Mouse (Mus musculus) MN1 (cell line): ENCODE measurements around the gene Lamtor5.
"Not testable (repeated sequence)": the region's sequence is repeated elsewhere in the genome, so short reads cannot be mapped to it uniquely, and the experiment has no call there.

Experiments used
- DNase-seq: peaks from one replicate; pipeline ENCODE4 v3.0.0-alpha.2; 2016; ENCODE audit warnings: low spot score

Lamtor5 gene

DNA sequence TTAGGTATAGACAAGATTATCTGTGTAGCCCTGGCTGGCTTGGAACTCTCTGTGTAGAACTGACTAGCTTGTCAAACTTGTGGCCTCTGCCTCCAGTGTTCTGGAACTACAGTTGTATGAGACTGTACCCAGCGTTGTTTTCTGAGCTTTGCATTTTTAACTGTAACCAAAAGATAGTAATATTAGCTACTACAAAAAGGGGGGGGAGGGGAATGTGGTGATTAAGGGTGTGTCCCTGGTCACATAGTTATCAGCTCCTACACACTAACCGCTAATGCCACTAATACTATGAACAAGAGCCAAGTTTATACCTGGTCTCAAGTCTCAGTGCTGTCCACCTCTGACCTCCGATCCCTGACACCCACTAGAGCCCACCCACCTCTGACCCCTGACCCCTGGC lies 6.2 kb upstream of the Lamtor5 start:
- DNase-seq, result no peak

- DNase-seq, result peak; percentile 66
Measured at GRCm38 (mm10) chr3:107273820-107274219, 4.8 kb upstream of the Lamtor5 start.

GRCm38 (mm10) chr3:107275351-107275750 lies 3.3 kb upstream of the Lamtor5 start:
- no peak for DNase-seq

DNA sequence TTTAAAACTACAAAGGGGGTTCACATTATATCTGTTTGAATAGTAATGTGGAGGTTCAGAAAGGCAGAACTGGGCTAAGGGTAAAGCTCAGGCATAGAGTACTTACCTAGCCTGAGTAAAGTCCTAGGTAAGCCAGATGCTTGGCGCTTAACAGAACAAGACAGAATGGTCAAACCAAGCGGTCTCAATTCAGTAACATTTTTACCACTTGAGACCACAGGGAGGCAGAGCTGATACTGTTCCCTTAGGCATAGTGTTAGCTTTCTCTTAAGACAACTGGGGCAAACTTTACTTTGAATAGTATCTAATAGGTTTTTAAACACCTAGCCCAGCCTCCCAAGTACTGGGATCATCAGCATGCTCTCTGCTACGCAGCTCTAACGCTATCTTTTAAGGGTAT lies 2.7 kb upstream of the Lamtor5 start:
- DNase-seq, result peak; percentile 14

- DNase-seq, result no peak
Measured at GRCm38 (mm10) chr3:107276626-107277025, 2.0 kb upstream of the Lamtor5 start.

DNA sequence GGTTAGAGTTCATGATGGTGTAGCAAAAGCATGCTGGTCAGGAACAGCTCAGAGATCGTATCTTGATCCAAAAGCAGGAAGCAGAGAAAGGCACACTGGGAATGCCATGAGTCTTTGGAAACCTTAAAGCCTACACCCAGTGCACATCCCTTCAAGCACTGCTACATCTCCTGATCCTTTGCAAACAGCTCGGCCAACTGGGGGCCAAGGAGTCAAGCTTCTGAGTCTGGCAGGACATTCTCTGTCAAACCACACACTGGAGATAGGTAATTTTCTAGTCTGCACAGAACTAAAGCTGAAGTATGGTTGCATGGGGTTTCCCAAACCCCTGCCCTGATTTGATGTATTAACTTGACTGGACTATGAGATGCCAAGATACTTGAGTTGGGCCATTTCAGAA lies 7.5 kb downstream of the Lamtor5 start:
- no peak for DNase-seq

DNA sequence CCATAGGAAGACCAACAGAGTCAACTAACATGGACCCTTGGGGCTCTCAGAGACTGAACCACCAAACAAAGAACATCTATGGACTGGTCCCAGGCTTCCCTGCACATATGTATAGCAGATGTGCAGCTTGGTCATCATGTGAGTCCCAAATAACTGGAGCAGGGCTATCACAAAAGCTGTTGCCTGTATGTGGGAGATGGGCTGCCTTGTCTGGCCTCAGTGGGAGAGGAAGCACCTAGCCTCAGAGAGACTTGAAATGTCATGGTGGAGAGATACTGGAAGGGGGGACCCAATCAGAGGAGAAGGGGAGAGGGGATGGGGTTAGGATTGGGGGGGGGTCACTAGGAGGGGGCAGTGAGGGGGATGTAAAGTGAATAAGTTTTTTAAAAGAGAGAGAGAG lies 8.7 kb downstream of the Lamtor5 start:
- no peak for DNase-seq

GRCm38 (mm10) chr3:107290764-107291381 lies 12.2 kb downstream of the Lamtor5 start, which contains the start of gene Slc16a4:
Gene Slc16a4 (plus strand): TSS chr3:107291230.
- no peak for DNase-seq

GRCm38 (mm10) chr3:107295672-107296360 lies 17.2 kb downstream of the Lamtor5 start:
- DNase-seq, result no peak

DNA sequence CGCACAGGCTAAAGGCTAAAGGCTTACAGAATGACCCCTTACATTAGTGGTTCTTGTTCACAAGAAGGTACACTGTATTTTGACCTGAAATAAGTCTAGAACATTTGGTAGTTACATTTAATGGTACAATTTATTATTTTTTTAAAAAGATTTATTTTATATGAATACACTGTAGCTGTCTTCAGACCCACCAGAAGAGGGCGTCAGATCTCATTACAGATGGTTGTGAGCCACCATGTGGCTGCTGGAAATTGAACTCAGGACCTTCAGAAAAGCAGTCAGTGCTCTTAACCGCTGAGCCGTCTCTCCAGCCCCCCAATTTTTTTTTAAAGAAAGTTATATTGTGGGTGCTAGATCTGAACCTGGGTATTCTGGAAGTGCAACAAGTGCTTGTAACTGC lies 18.3 kb downstream of the Lamtor5 start:
- DNase-seq, result not testable (repeated sequence)

DNA sequence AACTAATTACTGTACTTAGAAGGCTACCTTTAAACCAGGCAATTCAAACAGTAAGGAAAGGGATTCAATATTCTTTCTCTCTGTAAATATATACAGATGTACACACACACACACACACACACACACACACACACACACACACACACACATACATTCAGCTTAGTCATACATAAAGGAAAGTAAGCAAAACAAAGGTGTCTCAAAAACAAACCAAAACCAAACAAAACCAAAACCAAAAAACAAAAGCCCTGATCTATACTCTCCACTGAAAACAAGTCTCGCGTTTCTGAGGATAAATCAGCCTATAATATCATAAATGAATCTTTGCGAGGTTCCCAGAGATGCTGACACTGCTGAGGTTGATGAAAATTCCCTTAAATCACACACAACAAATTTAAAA lies 38.7 kb downstream of the Lamtor5 start:
- no peak for DNase-seq

DNA sequence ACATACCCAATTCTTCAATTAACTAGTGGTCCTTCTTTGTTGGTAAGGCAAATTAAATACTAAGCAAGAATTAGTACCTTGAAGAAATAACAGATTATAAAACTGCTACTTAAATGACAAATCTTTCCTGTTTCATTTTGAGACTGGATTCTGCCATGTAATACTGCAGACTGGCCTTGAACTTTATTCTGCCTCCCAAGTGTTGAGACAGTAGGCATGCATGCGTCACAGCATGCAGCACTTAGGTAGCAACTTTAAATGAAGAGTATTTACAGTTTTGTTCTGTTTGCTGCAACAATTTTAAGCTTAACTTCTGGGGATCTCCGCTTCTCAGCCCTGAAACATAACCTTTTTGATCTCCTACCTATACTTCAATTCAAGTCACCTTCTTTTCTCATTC lies 42.5 kb downstream of the Lamtor5 start:
- no peak for DNase-seq

DNA sequence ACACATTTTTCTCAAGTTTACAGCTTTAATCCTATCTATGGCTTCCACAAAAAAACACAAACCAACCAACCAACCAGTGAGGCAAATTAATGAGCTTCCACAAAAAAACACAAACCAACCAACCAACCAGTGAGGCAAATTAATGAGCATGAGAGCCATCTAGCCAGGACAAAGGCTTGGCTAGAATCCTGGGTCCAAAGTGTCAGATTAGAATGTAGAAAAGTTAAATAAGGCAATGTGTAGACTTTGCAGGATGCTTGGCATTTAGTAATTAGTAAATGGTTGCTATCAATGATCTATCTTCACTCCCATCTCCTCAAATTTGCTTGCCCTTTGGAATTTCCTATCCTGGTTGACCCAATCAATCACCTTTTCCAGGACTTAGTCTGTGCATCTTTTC lies 43.1 kb downstream of the Lamtor5 start:
- no peak for DNase-seq

DNA sequence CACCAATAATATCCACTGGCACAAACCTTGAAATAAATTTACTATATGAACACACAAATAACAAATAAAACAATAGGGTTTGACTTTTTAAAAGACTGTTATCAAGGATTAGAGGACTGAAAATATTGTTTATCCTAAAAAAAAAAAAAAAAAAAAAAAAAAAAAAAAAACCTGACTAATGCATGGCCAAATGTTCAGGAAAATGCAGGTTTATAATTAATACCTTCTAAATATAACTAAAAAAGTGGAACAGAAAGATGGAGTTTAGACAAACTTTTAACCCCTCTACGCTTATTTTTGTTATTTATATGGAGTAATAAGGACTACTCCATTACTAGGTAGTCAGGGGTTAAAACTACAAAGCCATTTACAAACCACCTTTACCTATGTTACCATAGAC lies 47.8 kb downstream of the Lamtor5 start:
- no peak for DNase-seq

GRCm38 (mm10) chr3:107330503-107331424 lies 52.1 kb downstream of the Lamtor5 start:
- no peak for DNase-seq

GRCm38 (mm10) chr3:107331746-107332126 lies 53.1 kb downstream of the Lamtor5 start:
- DNase-seq, result peak; percentile 11

DNA sequence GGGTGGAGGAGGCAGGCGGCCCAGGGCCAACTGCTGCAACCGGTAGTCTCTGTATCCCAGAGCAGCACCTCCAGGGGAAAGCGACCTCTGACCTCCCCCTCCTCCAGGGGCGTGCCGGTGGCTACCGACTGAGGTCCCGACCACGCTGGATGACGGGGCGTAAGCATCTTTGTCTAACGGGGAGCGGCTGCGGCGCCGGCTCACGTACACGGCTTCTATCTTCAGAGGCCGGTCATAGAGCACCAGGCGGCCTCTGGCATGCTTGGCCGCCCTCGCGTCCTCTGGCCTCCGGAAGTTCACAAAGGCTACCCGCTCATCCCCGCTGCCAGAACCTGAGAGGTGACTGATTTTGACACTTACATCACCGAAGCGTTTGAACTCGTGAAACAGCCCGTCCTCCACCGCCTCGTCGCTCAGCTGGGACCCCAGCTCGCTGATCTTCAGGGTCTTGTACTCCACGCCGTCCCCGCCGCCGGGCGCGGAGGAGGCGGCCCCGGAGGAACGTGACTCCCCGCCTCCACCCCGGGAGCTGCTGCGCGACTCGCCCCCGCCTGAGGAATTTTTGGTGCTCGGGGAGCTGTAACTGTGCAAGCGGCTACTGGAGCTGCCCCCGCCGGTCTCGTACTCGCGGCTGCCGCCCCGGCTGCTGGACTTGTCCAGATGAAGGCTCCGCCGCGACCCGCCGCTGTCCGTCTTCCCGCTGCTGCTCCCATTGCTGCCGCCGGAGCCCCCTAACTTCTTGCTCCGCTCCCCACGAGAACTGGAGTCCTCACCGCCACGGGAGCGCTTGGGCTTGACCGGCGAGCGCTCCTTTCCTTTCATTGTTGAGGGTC lies 53.7 kb downstream of the Lamtor5 start:
- DNase-seq, result peak; percentile 57

- peak; percentile 99 for DNase-seq
Measured at GRCm38 (mm10) chr3:107332960-107333380, 54.3 kb downstream of the Lamtor5 start.
